Mouse (Mus musculus) cerebellum, adult 2 months (tissue): ENCODE results near the gene C130050O18Rik.

Experiments
- CTCF ChIP-seq: fragments of 200-500 bp; IDR thresholded peaks from 2 replicates; pipeline ENCODE4 v1.5.1; 2011; ENCODE audit warnings: low read depth, mild to moderate bottlenecking, control low read depth, low read length, moderate library complexity, borderline replicate concordance; ENCODE audit not compliant: insufficient read depth
- POLR2A ChIP-seq: fragments of 200-500 bp; IDR thresholded peaks from 2 replicates; pipeline ENCODE4 v1.6.1; 2011; ENCODE audit warnings: low read length, control low read depth, borderline replicate concordance; ENCODE audit not compliant: insufficient read depth

DNA sequence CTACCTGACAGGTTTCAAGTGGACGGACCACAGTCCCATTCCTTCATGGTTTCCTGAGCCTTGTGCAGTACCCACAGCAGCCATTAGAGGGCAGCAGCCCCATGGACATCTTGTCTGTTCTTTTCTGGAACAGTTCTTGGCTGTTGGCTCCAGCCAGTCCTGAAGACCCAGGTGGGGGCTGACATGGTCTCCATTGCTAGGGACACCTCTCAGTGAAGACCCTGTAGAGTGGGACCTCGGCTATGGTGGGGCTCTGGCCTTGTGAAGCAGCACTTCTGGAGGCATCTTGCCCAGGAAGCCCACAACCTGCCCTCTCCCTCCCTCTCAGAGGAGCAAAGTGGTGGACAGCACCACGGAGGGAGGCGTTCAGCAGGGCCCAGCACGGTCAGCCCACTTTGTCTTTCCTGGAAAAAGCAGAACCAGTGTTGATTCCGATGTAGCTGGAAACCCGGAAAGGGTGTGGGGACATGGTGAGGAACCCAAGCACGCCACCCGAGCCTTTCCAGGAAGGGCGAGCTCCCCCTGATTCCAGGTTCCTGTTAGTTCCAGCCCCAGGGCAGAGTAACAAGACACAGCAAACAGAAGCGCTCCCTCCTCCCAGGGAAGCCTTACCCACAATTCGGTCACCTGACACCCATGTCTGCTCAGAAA lies 40.7 kb upstream of the C130050O18Rik start:
- no peak for TF ChIP-seq POLR2A
- TF ChIP-seq CTCF, result peak; percentile 99
